Mouse (Mus musculus): ENCODE results near the gene Cdhr3.

DNA sequence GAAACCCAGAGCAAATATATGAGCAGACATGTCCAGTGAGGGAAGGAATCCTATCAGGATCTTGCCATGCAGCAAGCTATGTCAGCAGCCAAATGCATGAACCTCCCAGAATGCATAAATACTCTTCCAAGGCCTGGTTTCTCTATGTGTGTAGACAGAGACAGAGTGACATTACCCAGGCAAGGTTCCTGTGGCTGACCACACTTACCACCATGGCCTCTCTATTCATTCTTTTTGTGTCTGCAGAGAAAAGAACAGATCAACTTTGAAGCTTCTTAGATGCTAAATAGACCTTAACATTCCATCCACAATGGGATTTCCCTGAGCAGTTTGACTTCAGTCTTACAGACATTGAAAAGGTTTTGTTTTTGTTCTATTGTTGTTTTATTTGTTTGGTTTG is 54.0 kb downstream of the Cdhr3 start:
- TF ChIP-seq CTCF (IDR thresholded peaks at IDR 0.05; ENCODE audit: extremely low read depth, insufficient read depth, low read length) (no peak), POLR2A (IDR thresholded peaks at IDR 0.05; ENCODE audit: extremely low read depth, insufficient read depth, low read length) (no peak)
